Mouse (Mus musculus): Measurements from ENCODE around the gene Gpr83.

DNA sequence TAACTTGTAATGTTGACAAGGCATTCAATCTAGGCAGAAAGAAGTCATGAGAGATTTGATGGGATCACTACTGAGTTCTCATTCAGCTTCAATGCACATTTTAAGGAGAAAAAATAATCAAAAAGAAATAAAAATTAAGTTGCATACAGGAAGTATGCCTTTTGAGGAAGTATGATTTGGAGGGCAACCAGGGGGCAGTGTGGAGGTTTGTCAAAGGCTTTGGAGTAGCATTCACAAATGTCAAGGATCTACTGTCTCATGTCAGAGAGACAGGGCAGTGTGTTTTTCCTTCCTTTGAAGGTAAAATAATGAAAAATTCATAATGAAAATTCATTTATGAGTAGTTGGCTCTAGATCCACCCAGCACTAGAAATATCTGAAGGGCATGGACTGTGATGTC is 25.1 kb downstream of the Gpr83 start:
- peak; percentile 22 for TF ChIP-seq CTCF (IDR thresholded peaks at IDR 0.05)
- no peak for TF ChIP-seq POLR2A (IDR thresholded peaks at IDR 0.05; ENCODE audit: insufficient read depth, low read depth, low read length)

Data from heart, adult 2 months (tissue).